Mouse (Mus musculus) small intestine, adult 2 months (tissue): Measurements from ENCODE around the gene Atp8b2.

Experiments used
- CTCF ChIP-seq: fragments of 200-500 bp; IDR thresholded peaks from 2 replicates; pipeline ENCODE4 v1.5.1; 2012; ENCODE audit warnings: low read depth, mild to moderate bottlenecking, control low read depth, inconsistent platforms, low read length, moderate library complexity, mixed read lengths; ENCODE audit not compliant: insufficient replicate concordance, insufficient read length; ENCODE audit errors: extremely low read depth
- POLR2A ChIP-seq: fragments of 200-500 bp; IDR thresholded peaks from 2 replicates; pipeline ENCODE4 v1.6.1; 2012; ENCODE audit warnings: low read depth, mild to moderate bottlenecking, control low read depth, inconsistent platforms, low read length, moderate library complexity

GRCm38 (mm10) chr3:89968509-89968908, 5.2 kb upstream of the Atp8b2 start:
- TF ChIP-seq POLR2A (no peak), CTCF (no peak)
